Mouse (Mus musculus) liver, embryonic 15.5 days (tissue): Measurements from ENCODE around the gene Gm44790. TPM values are rescaled to one million over a fixed set of nuclear protein-coding genes. Genes with fewer than 3 reads are reported as not detected.
A peak's percentile ranks its signal among the peaks of the same experiment; 100 is the strongest.

ENCODE experiments used
- ATAC-seq: fragments of 200-750 bp; cut with Nextera tagmentation; 2 replicates; pipeline ENCODE4 v1.8.0; 2017; ENCODE audit warnings: moderate number of reproducible peaks, mild to moderate bottlenecking, moderate library complexity; ENCODE audit not compliant: insufficient read depth
- H3K27ac ChIP-seq: fragments of 300-500 bp; sonication (generic); replicated peaks from 2 replicates; pipeline ENCODE4 v1.5.1; 2015; ENCODE audit warnings: mild to moderate bottlenecking, inconsistent platforms
- H3K27me3 ChIP-seq: fragments of 300-500 bp; sonication (generic); 2 replicates; pipeline ENCODE4 v1.6.1; 2015; ENCODE audit warnings: mild to moderate bottlenecking, inconsistent platforms
- H3K36me3 ChIP-seq: fragments of 300-500 bp; sonication (generic); replicated peaks from 2 replicates; pipeline ENCODE4 v1.6.1; 2015; ENCODE audit warnings: moderate library complexity, mild to moderate bottlenecking, inconsistent platforms
- H3K4me1 ChIP-seq: fragments of 300-500 bp; sonication (generic); replicated peaks from 2 replicates; pipeline ENCODE4 v1.6.1; 2015; ENCODE audit warnings: inconsistent platforms
- H3K4me2 ChIP-seq: fragments of 300-500 bp; sonication (generic); 2 replicates; pipeline ENCODE4 v1.6.1; 2015; ENCODE audit warnings: moderate library complexity, mild to moderate bottlenecking, inconsistent platforms
- H3K4me3 ChIP-seq: fragments of 300-500 bp; sonication (generic); replicated peaks from 2 replicates; pipeline ENCODE4 v1.5.1; 2015; ENCODE audit warnings: mild to moderate bottlenecking, inconsistent platforms
- H3K9ac ChIP-seq: fragments of 300-500 bp; sonication (generic); 2 replicates; pipeline ENCODE4 v1.6.1; 2015; ENCODE audit warnings: moderate library complexity, mild to moderate bottlenecking, inconsistent platforms
- H3K9me3 ChIP-seq: fragments of 300-500 bp; sonication (generic); replicated peaks from 2 replicates; pipeline ENCODE4 v1.6.1; 2016; ENCODE audit warnings: inconsistent platforms
- WGBS: fragments of 180-500 bp; shearing (Covaris S2); methylation state at CpG from one replicate; pipeline ENCODE4 v1.1.7; 2015; ENCODE audit warnings: mixed read lengths; ENCODE audit not compliant: insufficient replicate concordance; 5-methylcytosine and 5-hydroxymethylcytosine counted together
- polyA plus RNA-seq: library from polyadenylated mRNA; unstranded; fragments of >200 nt; fragmentation: Nextera tagmentation; extraction: Ambion mirVana; gene quantifications from 2 replicates; pipeline ENCODE4 v1.2.1, GENCODE M21; 2015

The Gm44790 gene
- polyA plus RNA-seq, 1 experiment from 2014 or later, result not detected

DNA sequence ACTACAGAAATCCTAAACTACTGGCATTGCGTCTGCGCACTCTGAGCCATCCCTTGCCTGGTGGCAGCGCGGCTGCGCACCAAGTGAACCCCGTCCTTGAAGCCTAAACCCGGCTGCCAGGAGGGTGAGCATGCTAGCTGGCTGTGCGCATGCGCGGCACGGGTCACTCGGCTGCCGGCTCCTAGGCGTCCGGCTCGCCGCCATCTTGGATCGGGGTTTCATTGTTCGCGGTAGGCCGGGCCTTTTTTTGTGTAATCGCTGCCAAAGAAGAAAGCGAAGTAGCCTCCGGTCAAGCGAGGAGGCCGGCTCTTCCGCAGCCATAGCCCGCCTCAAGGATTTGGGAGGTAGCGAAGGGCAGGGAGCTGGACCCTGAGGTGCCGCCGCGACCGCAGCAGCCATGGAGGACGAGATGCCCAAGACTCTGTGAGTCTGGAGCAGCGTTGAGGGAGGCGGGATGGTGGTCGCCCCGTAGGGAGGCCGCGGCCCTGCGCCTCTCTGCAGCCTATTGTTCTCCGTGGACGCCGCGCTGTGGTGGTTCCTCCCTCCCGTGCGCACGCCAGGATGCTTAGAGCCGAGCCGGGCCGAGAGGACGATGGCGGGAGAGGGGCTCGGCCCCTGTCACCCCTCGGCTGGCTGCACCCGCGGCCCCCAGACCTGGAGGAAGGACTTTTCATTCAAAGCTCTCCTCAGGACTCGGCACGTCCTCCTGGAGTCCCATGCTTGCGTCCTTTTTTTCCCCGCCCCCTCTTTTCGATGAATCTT is 22.2 kb upstream of the Gm44790 start, which contains the start of gene Tia1:
Tia1 (plus strand) TSS at position 120 of the 762 bp plus-strand sequence.
- H3K9me3 ChIP-seq, result no peaks in the 10 kb centered on the region
- peak within 1 kb of the TSS; percentile 96 for H3K27ac ChIP-seq
- ATAC-seq, result peak; percentile 95
- H3K4me2 ChIP-seq, result peak within 1 kb of the TSS; percentile 73
- H3K27me3 ChIP-seq, result peaks cover under 1% of the 10 kb centered on the region; the same call in 1 of the 2 replicates
- H3K4me3 ChIP-seq, result peak within 1 kb of the TSS; percentile 92
- H3K9ac ChIP-seq, result peak within 1 kb of the TSS; percentile 95
- peaks cover 6% of the 10 kb centered on the region; the same call in 1 of the 2 replicates for H3K36me3 ChIP-seq
- 0% methylated on average over 62 of the region's 62 CpGs for WGBS
- H3K4me1 ChIP-seq, result peaks cover 37% of the 10 kb centered on the region

DNA sequence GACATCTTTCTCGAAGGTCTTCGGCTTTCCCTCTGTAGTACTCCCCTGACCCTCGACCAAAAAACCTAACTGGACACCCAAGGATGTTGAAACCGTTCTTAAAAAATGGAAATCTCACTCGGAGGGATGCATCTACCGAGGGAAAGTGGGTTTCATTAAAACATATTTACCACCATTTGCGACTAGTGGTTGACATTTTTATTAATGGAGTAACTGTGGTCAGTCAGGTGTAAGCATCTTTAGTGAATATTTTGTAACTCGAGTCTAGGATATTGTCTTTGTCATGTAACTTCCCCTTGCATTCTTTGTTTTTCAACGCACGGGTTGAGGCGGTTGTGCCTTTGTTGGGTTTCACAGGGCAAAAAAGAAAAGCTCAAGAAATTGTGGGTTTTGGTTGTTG is 21.5 kb upstream of the Gm44790 start:
- Histone ChIP-seq H3K4me2 (peak overlapping the region; percentile 73), H3K4me1 (peaks cover 36% of the 10 kb centered on the region), H3K27ac (peak overlapping the region; percentile 96), H3K9me3 (no peaks in the 10 kb centered on the region), H3K27me3 (no peaks in the 10 kb centered on the region), H3K9ac (peak overlapping the region; percentile 95), H3K4me3 (peak overlapping the region; percentile 92), H3K36me3 (peaks cover 6% of the 10 kb centered on the region; the same call in 1 of the 2 replicates)
- ATAC-seq, result no peak
- 0% methylated on average over 11 of the region's 11 CpGs for WGBS

DNA sequence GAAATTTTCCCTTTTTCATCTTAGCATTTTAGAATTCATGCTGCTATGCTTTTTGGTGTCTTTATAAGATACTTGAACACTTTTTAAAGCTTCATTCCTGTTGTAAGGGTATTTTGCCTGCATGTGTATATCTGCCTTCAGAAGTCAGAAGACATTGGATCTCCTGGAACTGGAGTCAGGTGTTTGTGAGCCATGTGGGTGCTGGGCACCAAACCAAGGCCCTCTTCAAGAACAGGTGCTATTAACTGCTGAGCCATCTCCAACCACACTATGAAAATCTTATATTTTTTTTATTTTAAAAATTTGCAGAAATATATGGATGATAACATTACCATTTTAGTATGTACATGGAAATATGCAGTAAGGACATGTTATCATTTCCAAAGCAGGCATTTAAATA is 20.2 kb upstream of the Gm44790 start:
- no peaks in the 10 kb centered on the region for H3K9me3 ChIP-seq
- H3K4me2 ChIP-seq, result no peak overlapping the region
- H3K27ac ChIP-seq, result no peak overlapping the region
- no peak overlapping the region for H3K4me3 ChIP-seq
- H3K27me3 ChIP-seq, result no peaks in the 10 kb centered on the region
- ATAC-seq, result no peak
- no peak overlapping the region for H3K9ac ChIP-seq
- H3K4me1 ChIP-seq, result peaks cover 24% of the 10 kb centered on the region
- H3K36me3 ChIP-seq, result peaks cover 6% of the 10 kb centered on the region; the same call in 1 of the 2 replicates

DNA sequence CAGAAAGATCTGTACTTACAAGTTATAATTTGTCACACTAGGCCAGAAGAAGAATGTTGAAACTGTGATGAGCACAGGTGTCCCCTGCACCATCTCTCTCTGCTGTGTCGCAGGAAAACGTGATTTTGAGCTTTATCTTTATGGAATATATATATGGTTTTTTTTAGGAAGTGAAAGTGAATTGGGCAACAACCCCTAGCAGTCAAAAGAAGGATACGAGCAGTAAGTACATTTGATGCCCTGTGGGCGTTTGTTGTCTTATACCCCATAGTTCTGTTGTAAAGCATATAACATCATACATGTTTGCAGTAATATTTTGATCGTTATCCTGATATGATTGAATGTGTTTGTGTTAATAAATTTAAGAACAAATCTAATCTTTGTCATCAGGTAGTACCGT is 7.7 kb upstream of the Gm44790 start:
- Histone ChIP-seq H3K4me2 (no peak overlapping the region), H3K4me3 (no peak overlapping the region), H3K4me1 (no peaks in the 10 kb centered on the region), H3K27ac (no peak overlapping the region), H3K27me3 (no peaks in the 10 kb centered on the region), H3K36me3 (peaks cover 57% of the 10 kb centered on the region), H3K9me3 (no peaks in the 10 kb centered on the region), H3K9ac (no peak overlapping the region)
- ATAC-seq, result no peak
- 70% methylated on average over 6 of the region's 6 CpGs for WGBS

DNA sequence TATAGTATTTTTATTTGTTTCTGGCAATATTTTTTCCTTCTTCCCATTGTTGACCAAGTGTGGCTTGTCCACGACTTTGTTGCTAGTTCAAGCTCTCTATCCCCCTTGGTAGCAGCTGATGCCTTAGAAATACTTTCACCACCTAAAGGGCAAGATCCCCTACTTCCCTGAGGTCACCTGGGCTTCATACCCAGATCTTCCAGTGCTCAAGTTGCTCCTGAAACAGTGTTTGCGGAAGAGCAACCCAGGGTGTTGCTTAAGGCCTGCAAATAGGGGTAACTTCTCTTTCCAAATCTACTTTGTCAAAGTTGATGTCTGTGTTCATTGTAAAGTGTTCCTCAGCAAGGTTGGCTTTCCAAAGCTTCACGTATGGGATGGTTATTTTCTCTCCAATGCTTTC is 7.2 kb upstream of the Gm44790 start:
- Histone ChIP-seq H3K27ac (no peak overlapping the region), H3K9me3 (no peaks in the 10 kb centered on the region), H3K4me2 (no peak overlapping the region), H3K4me1 (no peaks in the 10 kb centered on the region), H3K4me3 (no peak overlapping the region), H3K9ac (no peak overlapping the region), H3K27me3 (no peaks in the 10 kb centered on the region), H3K36me3 (peaks cover 59% of the 10 kb centered on the region)
- 76% methylated on average over 3 of the region's 3 CpGs for WGBS
- no peak for ATAC-seq

DNA sequence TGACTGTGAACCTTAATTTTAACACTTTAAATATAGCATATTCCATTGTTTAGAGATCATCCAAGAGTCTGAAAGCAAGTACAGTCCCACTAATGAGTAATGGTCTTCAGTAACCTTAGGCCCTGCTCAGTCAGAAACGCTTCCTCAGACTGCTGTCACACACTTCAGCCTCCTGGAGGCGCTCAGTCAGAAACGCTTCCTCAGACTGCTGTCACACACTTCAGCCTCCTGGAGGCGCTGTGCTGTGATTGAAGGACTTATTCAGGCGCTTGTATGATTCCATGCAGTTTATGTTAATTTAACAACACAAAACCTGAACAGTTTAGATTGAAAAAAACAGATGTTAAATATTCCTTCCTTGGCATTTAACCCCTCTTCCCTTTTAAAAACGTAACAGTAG is 6.0 kb upstream of the Gm44790 start:
- H3K4me2 ChIP-seq, result no peak overlapping the region
- 69% methylated on average over 6 of the region's 6 CpGs for WGBS
- no peak overlapping the region for H3K9ac ChIP-seq
- no peaks in the 10 kb centered on the region for H3K4me1 ChIP-seq
- no peak overlapping the region for H3K27ac ChIP-seq
- ATAC-seq, result no peak
- no peaks in the 10 kb centered on the region for H3K27me3 ChIP-seq
- H3K36me3 ChIP-seq, result peaks cover 62% of the 10 kb centered on the region
- no peaks in the 10 kb centered on the region for H3K9me3 ChIP-seq
- H3K4me3 ChIP-seq, result no peak overlapping the region

DNA sequence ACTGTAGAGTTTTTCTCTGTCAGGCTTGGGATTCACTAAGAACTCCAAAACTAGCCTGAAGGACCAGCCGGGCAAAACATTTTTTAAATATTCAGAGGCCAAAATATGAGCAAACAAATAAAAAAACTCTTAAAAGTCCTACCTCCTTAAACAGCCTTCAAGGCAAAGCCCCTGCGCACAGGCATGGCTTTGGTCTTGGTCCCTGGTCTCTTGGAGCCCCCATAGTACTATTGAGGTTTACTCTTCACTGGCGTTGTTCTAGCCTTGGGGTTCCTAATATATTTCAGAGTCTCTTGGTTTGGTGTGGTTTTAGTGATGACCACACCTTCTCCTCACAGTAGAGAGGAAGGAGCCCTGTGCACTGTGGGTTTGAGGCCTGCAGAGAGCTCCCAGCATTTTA is 5.1 kb downstream of the Gm44790 start:
- Histone ChIP-seq H3K4me1 (no peaks in the 10 kb centered on the region), H3K9me3 (no peaks in the 10 kb centered on the region), H3K27me3 (no peaks in the 10 kb centered on the region), H3K4me3 (no peak overlapping the region), H3K27ac (no peak overlapping the region), H3K36me3 (peaks cover 53% of the 10 kb centered on the region), H3K9ac (no peak overlapping the region), H3K4me2 (no peak overlapping the region)
- WGBS, result 88% methylated on average over 3 of the region's 3 CpGs
- ATAC-seq, result no peak

DNA sequence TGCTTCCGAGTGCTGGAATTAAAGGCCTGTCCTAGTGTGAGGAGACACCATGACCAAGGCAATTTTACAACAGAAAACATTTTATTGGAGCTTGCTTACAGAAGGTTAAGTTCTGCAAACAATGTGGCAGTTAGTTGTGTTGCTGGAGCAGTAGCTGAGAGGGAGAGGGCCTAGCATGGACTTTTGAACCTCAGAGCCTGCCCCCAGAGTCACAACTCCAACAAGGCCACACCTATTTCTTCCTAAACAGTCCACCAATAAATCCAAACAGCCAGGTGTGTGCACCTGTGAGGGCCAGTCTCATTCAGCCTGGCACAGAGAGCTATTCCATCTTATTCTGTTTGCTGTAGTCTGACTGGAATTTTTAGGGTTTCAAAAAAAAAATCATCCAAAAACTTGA is 7.2 kb downstream of the Gm44790 start:
- Histone ChIP-seq H3K27ac (no peak overlapping the region), H3K36me3 (peaks cover 33% of the 10 kb centered on the region), H3K4me2 (no peak overlapping the region), H3K4me3 (no peak overlapping the region), H3K9ac (no peak overlapping the region), H3K27me3 (no peaks in the 10 kb centered on the region), H3K4me1 (peaks cover 5% of the 10 kb centered on the region; the same call in 1 of the 2 replicates), H3K9me3 (no peaks in the 10 kb centered on the region)
- WGBS, result 69% methylated on average over 1 of the region's 1 CpGs
- ATAC-seq, result no peak

DNA sequence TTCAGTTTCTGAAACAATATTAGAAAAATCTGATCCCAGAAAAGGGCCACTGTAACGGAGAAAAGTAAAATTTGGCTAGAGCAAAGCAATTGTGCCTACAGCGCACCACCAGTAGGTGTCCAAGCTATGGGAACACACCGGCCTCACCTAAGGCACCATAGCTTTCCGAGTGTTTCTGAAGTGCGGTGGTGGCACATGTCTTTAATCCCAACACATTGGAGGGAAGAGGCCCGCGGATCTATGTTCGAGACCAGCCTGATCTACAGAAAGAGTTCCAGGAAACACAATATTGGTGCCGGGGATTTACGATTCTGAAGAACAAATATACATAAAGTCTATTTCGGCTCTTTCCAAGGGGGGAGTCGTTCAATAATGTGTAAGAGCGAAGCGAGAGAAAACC is 11.3 kb downstream of the Gm44790 start:
- no peaks in the 10 kb centered on the region for H3K9me3 ChIP-seq
- H3K27me3 ChIP-seq, result no peaks in the 10 kb centered on the region
- H3K9ac ChIP-seq, result peak overlapping the region; percentile 88
- H3K4me1 ChIP-seq, result peaks cover 20% of the 10 kb centered on the region
- 2% methylated on average over 14 of the region's 14 CpGs for WGBS
- H3K36me3 ChIP-seq, result peaks cover 21% of the 10 kb centered on the region
- peak overlapping the region; percentile 95 for H3K27ac ChIP-seq
- H3K4me3 ChIP-seq, result peak overlapping the region; percentile 85
- H3K4me2 ChIP-seq, result peak overlapping the region; percentile 86
- ATAC-seq, result peak; percentile 58

DNA sequence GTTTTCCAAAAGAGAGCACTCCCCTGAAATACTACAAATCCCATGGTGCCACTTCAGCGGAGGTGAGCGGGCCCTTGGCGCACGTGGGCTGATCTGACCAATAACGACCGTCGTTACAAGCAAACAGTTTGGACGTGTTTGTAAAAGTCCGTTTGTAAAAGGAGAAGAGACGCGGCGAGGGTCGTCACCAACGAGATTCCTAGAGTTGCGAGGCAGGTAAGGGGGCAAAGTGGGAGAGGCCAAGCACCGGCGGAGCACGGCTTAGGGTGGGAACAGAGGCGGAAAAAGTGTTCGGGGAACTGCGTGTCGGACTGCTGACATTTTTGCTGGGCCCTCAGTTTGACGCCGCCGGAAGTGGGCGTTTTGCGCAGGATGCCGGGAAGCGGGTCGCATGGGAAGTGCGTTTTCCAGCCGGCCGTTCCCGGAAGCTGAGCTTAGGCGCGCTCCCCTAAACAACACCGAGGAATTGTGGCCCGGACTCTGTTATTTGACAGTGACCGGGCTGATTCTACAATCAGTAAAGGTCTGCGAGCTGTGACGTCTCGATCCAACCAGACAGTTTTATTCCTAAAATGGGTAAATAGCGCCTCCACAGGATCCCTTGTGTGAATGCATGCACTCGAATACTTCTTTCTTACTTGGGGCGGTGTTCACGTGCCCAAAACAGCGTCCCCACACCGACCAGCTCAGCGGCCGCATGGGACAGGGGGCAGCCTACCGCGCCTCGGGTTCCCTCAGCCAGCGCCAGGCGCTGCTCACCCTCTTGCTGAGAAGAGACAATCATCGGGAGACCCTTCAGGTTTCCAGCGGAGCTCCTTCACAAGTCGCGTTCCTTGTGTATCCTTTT is 12.0 kb downstream of the Gm44790 start, which contains the start of gene C87436:
C87436 (plus strand) TSS at position 103 of the 847 bp plus-strand sequence.
- Histone ChIP-seq H3K4me2 (peak within 1 kb of the TSS; percentile 86), H3K36me3 (peaks cover 23% of the 10 kb centered on the region), H3K9me3 (no peaks in the 10 kb centered on the region), H3K27me3 (no peaks in the 10 kb centered on the region), H3K27ac (peak within 1 kb of the TSS; percentile 95), H3K9ac (peak within 1 kb of the TSS; percentile 88), H3K4me1 (peaks cover 20% of the 10 kb centered on the region), H3K4me3 (peak within 1 kb of the TSS; percentile 85)
- under 1% methylated on average over 59 of the region's 59 CpGs for WGBS
- ATAC-seq, result peak; percentile 95

DNA sequence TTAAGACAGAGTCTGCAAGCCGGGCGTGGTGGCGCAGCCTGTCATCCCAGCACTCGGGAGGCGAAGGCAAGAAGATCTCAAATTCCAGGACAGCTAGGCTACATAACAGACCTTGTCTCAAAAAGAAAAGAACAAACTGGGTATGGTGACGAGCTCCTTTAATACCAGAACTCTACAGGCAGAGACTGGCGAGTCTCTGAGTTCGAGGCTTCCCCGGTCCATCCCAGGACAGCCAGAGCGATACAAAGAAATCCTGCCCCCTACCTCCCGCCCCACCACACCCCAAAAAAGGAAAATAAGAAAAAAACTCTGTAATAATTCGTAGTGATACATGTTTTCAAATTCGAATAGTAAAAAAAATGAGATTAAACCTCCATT is 12.7 kb downstream of the Gm44790 start:
- no peak for ATAC-seq
- H3K36me3 ChIP-seq, result peaks cover 29% of the 10 kb centered on the region

More for the DNA sequence above, 12.7 kb downstream of the Gm44790 start:
- no peaks in the 10 kb centered on the region for H3K9me3 ChIP-seq
- H3K4me1 ChIP-seq, result peaks cover 20% of the 10 kb centered on the region
- WGBS, result 1% methylated on average over 13 of the region's 13 CpGs
- peak overlapping the region; percentile 95 for H3K27ac ChIP-seq
- peak overlapping the region; percentile 86 for H3K4me2 ChIP-seq
- no peaks in the 10 kb centered on the region for H3K27me3 ChIP-seq
- H3K4me3 ChIP-seq, result peak overlapping the region; percentile 85
- H3K9ac ChIP-seq, result peak overlapping the region; percentile 88
